Mouse (Mus musculus): ENCODE measurements around the gene Tifab.
"Not testable (repeated sequence)": the region's sequence is repeated elsewhere in the genome, so short reads cannot be mapped to it uniquely, and the experiment has no call there.

Gene Tifab

DNA sequence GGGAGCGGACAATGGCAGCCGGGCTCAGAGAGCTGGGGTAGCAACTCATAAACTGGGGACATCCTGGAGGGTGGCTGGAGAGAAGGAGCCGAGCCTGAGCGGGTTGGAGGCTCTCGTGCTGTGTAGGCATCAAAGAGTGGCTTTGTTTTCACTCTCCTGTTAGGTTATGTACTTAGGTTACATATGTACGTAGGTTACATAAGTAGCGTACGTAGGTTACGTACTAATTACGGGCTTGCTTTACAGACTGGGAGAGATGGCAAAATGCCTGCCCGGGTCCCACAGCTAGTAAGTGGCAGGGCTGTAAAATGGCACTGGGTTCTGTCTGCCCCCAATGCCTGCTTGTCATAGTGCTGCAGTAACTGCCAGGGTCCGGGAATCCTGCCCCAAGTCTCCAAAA, 18.3 kb upstream of the Tifab start:
- Histone ChIP-seq H3K36me3 (ENCODE audit: control insufficient read depth, insufficient read depth, low read length, poor library complexity, severe bottlenecking) (no peaks in the 10 kb centered on the region), H3K27me3 (ENCODE audit: control insufficient read depth, insufficient read depth, low read length, poor library complexity, severe bottlenecking) (no peaks in the 10 kb centered on the region)
- DNase-seq (ENCODE audit: low read depth, low spot score), result no peak

DNA sequence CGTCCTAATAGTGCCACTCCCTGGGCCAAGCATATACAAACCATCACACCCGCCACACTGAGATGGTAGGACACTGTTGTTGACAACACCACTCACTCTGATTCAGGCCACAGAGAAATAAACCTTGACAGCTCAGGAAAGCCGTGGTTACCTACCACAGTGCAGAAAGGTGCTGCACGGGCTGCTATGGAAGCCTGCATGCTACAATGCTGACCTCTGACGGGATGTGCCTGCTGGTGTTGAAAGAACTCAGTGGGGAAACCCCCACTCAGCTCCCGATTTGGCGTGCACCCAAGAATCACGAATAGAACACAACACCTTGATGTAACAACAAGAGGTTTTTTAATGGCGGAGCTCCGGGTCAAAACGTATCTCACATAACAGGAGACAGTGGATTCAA, 17.1 kb upstream of the Tifab start:
- DNase-seq (ENCODE audit: low read depth, low spot score); H3K36me3 ChIP-seq (ENCODE audit: control insufficient read depth, insufficient read depth, low read length, poor library complexity, severe bottlenecking); H3K27me3 ChIP-seq (ENCODE audit: control insufficient read depth, insufficient read depth, low read length, poor library complexity, severe bottlenecking): not testable (repeated sequence)

DNA sequence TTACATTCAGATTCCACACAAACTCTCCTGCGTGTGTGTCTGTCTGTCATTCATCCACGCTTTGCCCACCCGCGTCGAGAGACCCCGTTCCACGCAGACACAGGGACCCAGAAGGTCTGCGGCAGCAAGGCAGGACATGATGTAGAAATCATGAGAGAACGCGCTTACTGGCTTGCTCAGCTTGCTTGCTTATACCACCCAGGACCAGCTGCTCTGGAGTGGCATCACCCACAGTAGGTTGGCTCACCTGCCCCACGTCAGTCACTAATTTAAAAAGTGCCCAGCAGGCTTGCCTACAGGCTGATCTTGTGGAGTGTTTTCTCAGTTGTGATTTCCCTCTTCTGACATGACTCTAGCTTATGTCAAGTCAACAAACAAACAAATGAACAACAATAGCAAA, 15.5 kb upstream of the Tifab start:
- not testable (repeated sequence) for H3K27me3 ChIP-seq (ENCODE audit: control insufficient read depth, insufficient read depth, low read length, poor library complexity, severe bottlenecking); H3K36me3 ChIP-seq (ENCODE audit: control insufficient read depth, insufficient read depth, low read length, poor library complexity, severe bottlenecking); DNase-seq (ENCODE audit: low read depth, low spot score)

DNA sequence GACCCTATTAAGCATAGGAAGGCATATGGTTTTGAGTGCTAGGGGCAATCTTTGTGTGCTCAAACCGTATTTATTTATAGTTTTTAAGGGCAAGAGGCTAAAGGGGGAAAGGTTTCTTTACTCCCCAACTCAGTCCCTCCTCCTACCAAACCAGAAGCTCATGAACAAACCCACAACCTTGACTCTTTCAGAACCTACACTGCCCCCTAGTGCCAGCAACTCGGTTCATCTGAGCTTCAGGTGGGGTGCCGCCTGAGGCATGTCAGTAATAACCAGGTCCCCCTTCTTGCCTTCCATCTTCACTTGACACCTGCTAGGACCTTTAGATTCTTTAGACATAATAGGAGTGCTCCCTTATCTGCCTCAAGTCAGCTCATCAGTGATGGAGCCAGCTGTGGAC, 12.5 kb upstream of the Tifab start:
- H3K27me3 ChIP-seq (ENCODE audit: control insufficient read depth, insufficient read depth, low read length, poor library complexity, severe bottlenecking), result no peaks in the 10 kb centered on the region
- peak; percentile 69 for DNase-seq (ENCODE audit: low read depth, low spot score)
- no peaks in the 10 kb centered on the region for H3K36me3 ChIP-seq (ENCODE audit: control insufficient read depth, insufficient read depth, low read length, poor library complexity, severe bottlenecking)

DNA sequence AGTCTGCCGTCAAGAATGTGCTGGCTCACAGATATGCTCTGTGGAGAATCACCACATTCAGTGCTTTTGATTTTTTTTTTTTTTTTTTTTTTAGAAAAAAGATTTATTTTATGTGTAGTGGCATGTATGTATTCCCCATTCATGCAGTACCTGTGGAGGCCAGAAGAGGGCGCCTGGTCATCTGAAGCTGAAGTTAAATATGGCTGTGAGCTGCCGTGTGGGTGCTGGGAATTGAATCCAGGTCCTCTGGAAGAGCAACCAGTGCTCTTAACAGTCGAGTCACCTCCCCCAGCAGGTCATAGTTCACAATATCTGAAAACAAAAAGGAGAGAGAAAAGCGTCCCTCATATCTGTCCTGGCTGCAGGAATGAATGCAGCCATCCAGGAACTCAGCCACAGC, 11.0 kb upstream of the Tifab start:
- Histone ChIP-seq H3K27me3 (ENCODE audit: control insufficient read depth, insufficient read depth, low read length, poor library complexity, severe bottlenecking) (no peaks in the 10 kb centered on the region), H3K36me3 (ENCODE audit: control insufficient read depth, insufficient read depth, low read length, poor library complexity, severe bottlenecking) (no peaks in the 10 kb centered on the region)
- peak; percentile 52 for DNase-seq (ENCODE audit: low read depth, low spot score)

DNA sequence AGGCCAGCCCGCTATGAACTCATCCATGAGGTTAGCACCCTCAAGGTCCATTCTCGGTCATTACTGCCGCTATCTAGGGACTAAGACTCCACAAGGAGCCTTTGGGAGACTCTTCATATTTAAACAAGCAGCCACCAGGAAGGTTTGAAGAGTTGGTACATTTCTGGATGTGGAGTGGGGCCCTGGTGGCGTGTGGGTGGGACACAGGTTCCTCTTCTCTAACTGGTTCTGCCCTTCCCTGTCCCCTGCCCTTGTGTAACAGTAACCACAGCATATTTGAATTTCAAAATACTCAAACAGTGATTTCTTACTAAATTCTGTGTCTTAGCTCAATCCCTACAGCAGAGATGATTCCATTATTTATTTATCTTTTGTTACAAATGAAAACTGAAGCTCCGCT, 5.0 kb upstream of the Tifab start:
- Histone ChIP-seq H3K36me3 (ENCODE audit: control insufficient read depth, insufficient read depth, low read length, poor library complexity, severe bottlenecking) (no peaks in the 10 kb centered on the region), H3K27me3 (ENCODE audit: control insufficient read depth, insufficient read depth, low read length, poor library complexity, severe bottlenecking) (no peaks in the 10 kb centered on the region)

DNA sequence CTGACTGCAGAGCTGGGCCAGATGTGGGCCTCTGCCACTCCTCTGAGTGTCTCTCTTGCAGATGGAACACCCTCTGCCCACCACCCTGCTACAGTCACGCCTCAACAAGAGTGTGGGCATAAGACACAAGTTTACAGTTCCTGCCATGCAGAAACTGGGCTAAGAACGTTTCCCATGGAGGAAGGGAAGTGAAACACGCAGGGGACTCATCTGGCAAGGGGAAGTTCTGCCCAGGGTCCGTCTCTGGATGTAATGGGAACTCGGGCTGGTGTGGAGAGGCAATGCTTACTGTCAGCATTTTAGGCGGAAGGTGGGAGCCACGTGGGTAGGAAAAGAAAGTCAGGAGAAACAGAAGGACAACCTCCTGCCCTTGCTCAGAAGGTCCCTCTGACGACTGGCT, 2.7 kb upstream of the Tifab start:
- H3K36me3 ChIP-seq (ENCODE audit: control insufficient read depth, insufficient read depth, low read length, poor library complexity, severe bottlenecking), result no peaks in the 10 kb centered on the region
- H3K27me3 ChIP-seq (ENCODE audit: control insufficient read depth, insufficient read depth, low read length, poor library complexity, severe bottlenecking), result no peaks in the 10 kb centered on the region
- DNase-seq (ENCODE audit: low read depth, low spot score), result peak; percentile 35

More for the DNA sequence above, 5.0 kb upstream of the Tifab start:
- no peak for DNase-seq (ENCODE audit: low read depth, low spot score)

DNA sequence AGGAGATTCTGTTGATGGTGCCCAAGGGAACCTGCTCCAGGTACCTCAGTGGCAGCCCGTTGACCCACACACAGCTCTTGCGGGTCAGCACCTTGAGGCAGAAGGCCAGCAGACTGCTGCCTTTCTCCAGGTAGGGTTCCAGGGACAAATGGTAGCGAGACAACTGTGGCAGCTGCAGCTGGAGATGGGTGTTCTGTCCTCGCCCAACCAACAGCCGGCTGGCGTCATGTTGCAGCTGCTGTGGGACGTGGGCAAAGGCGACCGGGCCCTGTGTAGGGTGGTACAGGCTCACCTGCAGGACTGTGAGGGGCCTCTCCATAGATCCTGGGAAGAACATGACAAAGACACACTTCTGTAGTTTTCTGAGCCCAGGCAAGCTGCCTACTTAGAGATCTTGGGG, 2.4 kb downstream of the Tifab start:
- H3K36me3 ChIP-seq (ENCODE audit: control insufficient read depth, insufficient read depth, low read length, poor library complexity, severe bottlenecking), result no peaks in the 10 kb centered on the region
- DNase-seq (ENCODE audit: low read depth, low spot score), result no peak
- H3K27me3 ChIP-seq (ENCODE audit: control insufficient read depth, insufficient read depth, low read length, poor library complexity, severe bottlenecking), result no peaks in the 10 kb centered on the region

DNA sequence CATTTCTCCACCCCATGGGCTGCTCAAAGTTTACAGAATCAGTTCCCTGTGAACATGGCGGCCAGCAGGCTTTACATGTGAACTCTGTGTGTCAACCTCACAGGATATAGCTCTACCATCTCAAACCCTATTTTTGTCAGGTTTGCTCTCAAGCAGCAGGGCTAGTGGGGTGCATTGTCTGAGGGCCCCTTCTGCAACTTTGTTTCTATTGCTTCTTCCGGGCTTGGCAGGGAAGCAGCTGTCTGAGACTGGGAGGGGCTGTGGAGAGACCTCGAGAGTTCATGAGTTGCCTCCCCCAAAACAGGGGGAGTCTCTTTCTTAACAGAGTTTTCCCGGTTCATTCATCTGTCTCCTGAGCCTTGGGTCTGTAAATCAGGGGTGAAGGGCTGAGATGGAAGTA, 2.8 kb downstream of the Tifab start:
- H3K27me3 ChIP-seq (ENCODE audit: control insufficient read depth, insufficient read depth, low read length, poor library complexity, severe bottlenecking), result no peaks in the 10 kb centered on the region
- no peak for DNase-seq (ENCODE audit: low read depth, low spot score)
- no peaks in the 10 kb centered on the region for H3K36me3 ChIP-seq (ENCODE audit: control insufficient read depth, insufficient read depth, low read length, poor library complexity, severe bottlenecking)

DNA sequence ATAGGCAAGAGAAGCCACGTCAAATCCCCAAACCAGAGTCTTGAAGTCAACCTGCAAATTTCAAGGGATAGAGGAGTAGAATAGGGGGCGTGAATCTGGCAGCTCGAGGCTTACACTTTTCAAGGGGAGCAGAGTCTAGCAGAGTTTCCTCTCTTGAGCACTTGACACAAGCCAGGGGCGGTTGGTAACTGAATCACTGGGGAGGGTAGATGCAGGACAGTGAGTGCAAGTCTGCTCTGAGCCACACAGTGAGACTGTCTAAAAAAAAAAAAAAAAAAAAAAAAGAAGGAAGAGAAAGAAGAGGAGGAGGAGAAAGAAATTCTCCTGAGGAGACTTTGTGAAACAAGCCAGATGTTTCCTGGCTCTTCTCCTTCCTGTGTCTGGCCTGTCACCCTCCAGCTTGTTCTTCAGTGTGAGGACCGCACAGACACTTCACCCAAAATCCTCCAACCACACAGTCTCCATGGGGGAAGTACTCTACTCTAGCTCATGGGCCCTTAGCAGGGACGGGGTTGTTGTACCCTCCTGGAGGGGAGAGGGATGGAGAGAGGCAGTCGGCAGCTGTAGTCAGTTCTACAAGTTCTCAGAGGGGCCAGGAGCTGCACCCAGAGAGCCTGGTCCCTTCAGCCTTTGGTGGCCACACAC, 5.7 kb downstream of the Tifab start:
- DNase-seq (ENCODE audit: low read depth, low spot score), result no peak
- Histone ChIP-seq H3K27me3 (ENCODE audit: control insufficient read depth, insufficient read depth, low read length, poor library complexity, severe bottlenecking) (no peaks in the 10 kb centered on the region), H3K36me3 (ENCODE audit: control insufficient read depth, insufficient read depth, low read length, poor library complexity, severe bottlenecking) (no peaks in the 10 kb centered on the region)

DNA sequence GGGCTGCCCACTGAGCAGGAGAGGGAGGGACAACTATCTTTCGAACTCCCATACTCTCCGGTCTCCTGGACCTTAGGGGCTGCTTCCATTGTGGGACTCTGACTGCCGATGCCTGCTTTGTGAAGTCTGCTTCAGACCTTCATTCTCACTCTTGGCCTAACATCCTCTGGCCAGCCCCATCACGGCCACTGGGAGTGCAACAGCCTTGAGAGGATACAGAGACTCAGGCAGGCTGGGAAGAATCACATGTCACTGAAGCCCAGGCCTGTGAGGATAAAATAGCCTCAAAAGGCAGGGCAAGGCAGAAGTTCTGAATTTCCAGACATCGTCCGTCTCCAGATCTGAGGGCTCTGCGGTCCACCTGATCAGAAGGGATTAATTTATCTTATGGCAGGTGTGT, 6.6 kb downstream of the Tifab start:
- DNase-seq (ENCODE audit: low read depth, low spot score), result no peak
- no peaks in the 10 kb centered on the region for H3K36me3 ChIP-seq (ENCODE audit: control insufficient read depth, insufficient read depth, low read length, poor library complexity, severe bottlenecking)
- no peaks in the 10 kb centered on the region for H3K27me3 ChIP-seq (ENCODE audit: control insufficient read depth, insufficient read depth, low read length, poor library complexity, severe bottlenecking)

DNA sequence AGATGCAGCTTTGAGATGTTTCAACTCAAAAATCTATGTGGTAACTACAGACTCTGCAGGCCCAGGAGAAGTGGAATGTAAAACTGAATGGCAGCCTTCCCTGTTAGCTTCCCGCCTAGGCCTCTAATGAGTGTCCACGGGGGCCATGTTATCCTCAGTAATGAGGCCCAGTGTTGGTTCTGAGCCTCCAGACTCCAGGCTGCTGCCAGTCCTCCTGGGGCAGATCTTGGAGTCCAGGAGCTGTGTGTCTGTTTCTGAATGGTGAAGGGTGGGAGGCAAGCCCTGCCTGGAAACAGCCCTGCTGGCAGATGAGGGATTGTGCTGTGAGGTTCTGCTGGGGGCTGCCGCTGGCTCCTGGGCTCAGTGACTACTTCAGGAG, 10.3 kb downstream of the Tifab start:
- Histone ChIP-seq H3K36me3 (ENCODE audit: control insufficient read depth, insufficient read depth, low read length, poor library complexity, severe bottlenecking) (no peaks in the 10 kb centered on the region), H3K27me3 (ENCODE audit: control insufficient read depth, insufficient read depth, low read length, poor library complexity, severe bottlenecking) (no peaks in the 10 kb centered on the region)

DNA sequence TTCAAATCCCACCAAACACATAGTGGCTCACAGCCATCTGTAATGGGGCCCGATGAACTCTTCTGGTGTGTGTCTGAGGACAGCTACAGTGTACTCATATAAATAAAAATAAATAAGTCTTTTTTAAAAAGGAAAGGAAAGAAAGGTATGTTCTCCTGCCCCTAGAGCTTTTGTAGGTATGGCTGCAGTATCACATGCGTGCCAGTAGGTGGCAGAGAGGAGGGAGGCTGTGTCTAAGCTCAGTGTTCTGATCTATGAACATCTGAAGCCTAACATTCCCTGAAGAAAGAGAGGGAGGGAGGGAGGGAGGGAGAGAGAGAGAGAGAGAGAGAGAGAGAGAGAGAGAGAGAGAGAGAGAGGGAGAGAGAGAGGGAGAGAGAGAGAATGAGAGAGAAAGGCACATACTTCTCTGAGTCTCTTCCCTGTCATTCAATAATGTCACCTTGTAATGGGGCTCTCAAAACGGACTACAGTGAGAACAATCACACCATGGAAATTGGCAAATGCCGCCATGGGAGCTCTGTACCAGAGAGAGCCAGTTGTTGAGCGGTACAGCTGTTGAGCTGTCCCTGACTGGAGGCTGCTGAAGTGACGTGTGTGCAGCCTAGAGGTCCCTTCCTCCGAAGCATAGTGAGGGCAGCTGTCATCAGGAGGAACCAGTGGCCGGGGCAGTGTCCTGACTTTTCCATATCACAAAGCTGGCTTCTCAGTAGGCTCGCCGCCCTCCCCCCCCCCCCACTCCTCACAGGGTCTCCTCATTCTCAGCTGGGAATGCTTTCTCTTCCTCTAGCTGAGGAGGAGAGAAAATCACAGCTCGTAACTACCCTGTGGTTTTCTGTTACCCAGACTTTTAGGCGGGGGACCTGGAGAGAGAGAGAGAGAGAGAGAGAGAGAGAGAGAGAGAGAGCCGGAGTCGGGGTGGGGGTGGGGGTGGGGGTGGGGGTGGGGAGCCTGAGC, 11.0 kb downstream of the Tifab start:
- Histone ChIP-seq H3K36me3 (ENCODE audit: control insufficient read depth, insufficient read depth, low read length, poor library complexity, severe bottlenecking) (no peaks in the 10 kb centered on the region), H3K27me3 (ENCODE audit: control insufficient read depth, insufficient read depth, low read length, poor library complexity, severe bottlenecking) (no peaks in the 10 kb centered on the region)
- DNase-seq (ENCODE audit: low read depth, low spot score), result peak; percentile 67

More for the DNA sequence above, 10.3 kb downstream of the Tifab start:
- no peak for DNase-seq (ENCODE audit: low read depth, low spot score)

DNA sequence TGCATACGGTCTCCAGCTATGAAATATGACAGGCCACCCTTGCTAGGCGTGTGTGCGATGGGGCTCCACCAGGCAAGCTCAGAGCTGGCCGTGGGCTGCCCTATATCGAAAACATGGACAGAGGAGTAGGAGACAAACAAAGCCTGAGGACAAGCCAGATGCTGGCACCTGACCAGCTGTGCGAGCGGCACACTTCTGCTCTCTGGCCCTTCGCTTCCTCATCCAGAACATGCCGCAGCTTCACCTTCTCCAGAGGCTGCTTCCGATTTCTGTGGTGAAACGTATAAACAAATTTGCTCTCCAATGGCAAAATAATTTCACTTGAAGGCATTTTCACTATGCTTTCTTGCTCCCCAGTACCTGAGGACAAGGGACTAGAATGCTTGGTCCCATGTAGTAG, 13.1 kb downstream of the Tifab start:
- DNase-seq (ENCODE audit: low read depth, low spot score), result peak; percentile 26
- Histone ChIP-seq H3K27me3 (ENCODE audit: control insufficient read depth, insufficient read depth, low read length, poor library complexity, severe bottlenecking) (no peaks in the 10 kb centered on the region), H3K36me3 (ENCODE audit: control insufficient read depth, insufficient read depth, low read length, poor library complexity, severe bottlenecking) (no peaks in the 10 kb centered on the region)

DNA sequence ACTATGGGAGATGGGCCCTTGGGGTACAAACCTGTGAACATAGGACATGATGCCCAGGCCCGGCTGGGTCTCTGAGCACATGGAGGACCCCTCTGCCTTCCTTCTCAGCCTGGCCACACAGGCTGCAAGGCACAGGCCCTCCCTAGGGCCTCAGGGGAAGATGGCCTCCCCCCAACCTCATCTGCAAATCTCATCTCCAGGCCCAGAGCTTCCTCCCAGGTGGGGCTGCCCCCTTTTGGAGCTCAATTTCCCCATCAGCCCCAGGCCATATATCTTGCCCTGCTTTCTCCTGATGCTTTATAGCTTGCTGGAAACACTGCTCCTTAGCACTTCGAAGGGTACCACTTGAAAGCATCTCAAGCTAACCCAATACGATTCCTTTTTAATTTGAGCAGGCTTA, 14.3 kb downstream of the Tifab start:
- Histone ChIP-seq H3K36me3 (ENCODE audit: control insufficient read depth, insufficient read depth, low read length, poor library complexity, severe bottlenecking) (no peaks in the 10 kb centered on the region), H3K27me3 (ENCODE audit: control insufficient read depth, insufficient read depth, low read length, poor library complexity, severe bottlenecking) (no peaks in the 10 kb centered on the region)
- DNase-seq (ENCODE audit: low read depth, low spot score), result no peak

Data from splenic B cell, adult 2 months (primary cell).